Mouse (Mus musculus) midbrain, embryonic 16.5 days (tissue): ENCODE measurements around the gene Olfr1442. TPM values are rescaled to one million over a fixed set of nuclear protein-coding genes. Genes with fewer than 3 reads are reported as not detected.
"Not testable (repeated sequence)": the region's sequence is repeated elsewhere in the genome, so short reads cannot be mapped to it uniquely, and the experiment has no call there.

Experiments used
- ATAC-seq: fragments of 200-750 bp; cut with Nextera tagmentation; 2 replicates; pipeline ENCODE4 v1.8.0; 2017; ENCODE audit warnings: moderate TSS enrichment
- H3K27ac ChIP-seq: fragments of 300-500 bp; sonication (generic); 2 replicates; pipeline ENCODE4 v1.5.1; 2014; ENCODE audit warnings: mild to moderate bottlenecking, low read length, mixed read lengths
- H3K27me3 ChIP-seq: fragments of 300-500 bp; sonication (generic); 2 replicates; pipeline ENCODE4 v1.6.1; 2014; ENCODE audit warnings: low read depth, low read length, mixed read lengths; ENCODE audit not compliant: control insufficient read depth, insufficient read depth
- H3K36me3 ChIP-seq: fragments of 300-500 bp; sonication (generic); 2 replicates; pipeline ENCODE4 v1.6.1; 2014; ENCODE audit warnings: mild to moderate bottlenecking, low read length, moderate library complexity, mixed read lengths; ENCODE audit not compliant: control insufficient read depth, insufficient read depth
- H3K4me1 ChIP-seq: fragments of 300-500 bp; sonication (generic); 2 replicates; pipeline ENCODE4 v1.6.1; 2014; ENCODE audit warnings: mild to moderate bottlenecking, low read length, mixed read lengths; ENCODE audit not compliant: control insufficient read depth, insufficient read depth
- H3K4me2 ChIP-seq: fragments of 300-500 bp; sonication (generic); 2 replicates; pipeline ENCODE4 v1.6.1; 2014; ENCODE audit warnings: mild to moderate bottlenecking, low read length, mixed read lengths
- H3K4me3 ChIP-seq: fragments of 300-500 bp; sonication (generic); 2 replicates; pipeline ENCODE4 v1.5.1; 2014; ENCODE audit warnings: low read depth, mild to moderate bottlenecking, low read length, moderate library complexity, mixed read lengths
- H3K9ac ChIP-seq: fragments of 300-500 bp; sonication (generic); 2 replicates; pipeline ENCODE4 v1.6.1; 2014; ENCODE audit warnings: low read depth, low read length, mixed read lengths
- H3K9me3 ChIP-seq: fragments of 300-500 bp; sonication (generic); replicated peaks from 2 replicates; pipeline ENCODE4 v1.6.1; 2014; ENCODE audit warnings: mild to moderate bottlenecking, low read length, mixed read lengths; ENCODE audit not compliant: control insufficient read depth, poor library complexity, severe bottlenecking
- WGBS: fragments of 180-500 bp; shearing (Covaris S2); extraction: QIAGEN DNeasy Blood & Tissue Kit; methylation state at CpG from one replicate; pipeline ENCODE4 v1.1.7; 2014; 5-methylcytosine and 5-hydroxymethylcytosine counted together
- polyA plus RNA-seq: library from polyadenylated mRNA; unstranded; fragments of >200 nt; fragmentation: Nextera tagmentation; extraction: Ambion mirVana; gene quantifications from 2 replicates; pipeline ENCODE4 v1.2.1, GENCODE M21; 2015

The Olfr1442 gene
- polyA plus RNA-seq, 1 experiment from 2014 or later: not detected

- no peaks in the 10 kb centered on the region for H3K36me3 ChIP-seq
- no peaks in the 10 kb centered on the region for H3K27me3 ChIP-seq
- H3K4me3 ChIP-seq: no peak within 1 kb of the TSS
- H3K4me1 ChIP-seq: no peaks in the 10 kb centered on the region
- H3K9ac ChIP-seq: no peak within 1 kb of the TSS
- H3K27ac ChIP-seq: no peak within 1 kb of the TSS
- WGBS: 65% methylated on average over 3 of the region's 3 CpGs
- no peaks in the 10 kb centered on the region for H3K9me3 ChIP-seq
- no peak within 1 kb of the TSS for H3K4me2 ChIP-seq
- no peak for ATAC-seq
Observed at GRCm38 (mm10) chr19:12677812-12678211, 7.6 kb downstream of the Olfr1442 start, which contains the start of gene Olfr1443. TSS of gene Olfr1443 (plus strand) at chr19:12678112.

GRCm38 (mm10) chr19:12684638-12685037 is 14.4 kb downstream of the Olfr1442 start:
- no peak for ATAC-seq
- no peaks in the 10 kb centered on the region for H3K9me3 ChIP-seq
- H3K4me3 ChIP-seq: no peak overlapping the region
- no peaks in the 10 kb centered on the region for H3K36me3 ChIP-seq
- H3K9ac ChIP-seq: no peak overlapping the region
- H3K4me1 ChIP-seq: no peaks in the 10 kb centered on the region
- H3K27me3 ChIP-seq: no peaks in the 10 kb centered on the region
- no peak overlapping the region for H3K4me2 ChIP-seq
- no peak overlapping the region for H3K27ac ChIP-seq

- H3K4me3 ChIP-seq: no peak overlapping the region
- no peak overlapping the region for H3K4me2 ChIP-seq
- no peak overlapping the region for H3K27ac ChIP-seq
- H3K4me1 ChIP-seq: no peaks in the 10 kb centered on the region
- H3K9ac ChIP-seq: no peak overlapping the region
- H3K27me3 ChIP-seq: no peaks in the 10 kb centered on the region
- no peaks in the 10 kb centered on the region for H3K36me3 ChIP-seq
- ATAC-seq: no peak
- H3K9me3 ChIP-seq: no peaks in the 10 kb centered on the region
Observed at GRCm38 (mm10) chr19:12685231-12685630, 15.0 kb downstream of the Olfr1442 start.

GRCm38 (mm10) chr19:12695590-12695989 is 25.4 kb downstream of the Olfr1442 start, which contains the start of gene Keg1:
TSS of gene Keg1 (plus strand) at chr19:12695786.
- no peak within 1 kb of the TSS for H3K4me2 ChIP-seq
- ATAC-seq: no peak
- no peak within 1 kb of the TSS for H3K27ac ChIP-seq
- H3K9ac ChIP-seq: no peak within 1 kb of the TSS
- H3K9me3 ChIP-seq: no peaks in the 10 kb centered on the region
- H3K27me3 ChIP-seq: no peaks in the 10 kb centered on the region
- no peak within 1 kb of the TSS for H3K4me3 ChIP-seq
- no peaks in the 10 kb centered on the region for H3K36me3 ChIP-seq
- WGBS: 91% methylated on average over 3 of the region's 3 CpGs
- no peaks in the 10 kb centered on the region for H3K4me1 ChIP-seq

GRCm38 (mm10) chr19:12696221-12696620 is 26.0 kb downstream of the Olfr1442 start:
- Histone ChIP-seq H3K9ac (no peak overlapping the region), H3K27ac (no peak overlapping the region), H3K4me1 (no peaks in the 10 kb centered on the region), H3K27me3 (no peaks in the 10 kb centered on the region), H3K4me2 (no peak overlapping the region), H3K9me3 (no peaks in the 10 kb centered on the region), H3K4me3 (no peak overlapping the region), H3K36me3 (no peaks in the 10 kb centered on the region)
- ATAC-seq: no peak

- no peak for ATAC-seq
- no peak overlapping the region for H3K27ac ChIP-seq
- no peaks in the 10 kb centered on the region for H3K36me3 ChIP-seq
- H3K9me3 ChIP-seq: no peaks in the 10 kb centered on the region
- H3K27me3 ChIP-seq: no peaks in the 10 kb centered on the region
- no peaks in the 10 kb centered on the region for H3K4me1 ChIP-seq
- WGBS: 88% methylated on average over 2 of the region's 2 CpGs
- no peak overlapping the region for H3K4me2 ChIP-seq
- H3K4me3 ChIP-seq: no peak overlapping the region
- H3K9ac ChIP-seq: no peak overlapping the region
Observed at GRCm38 (mm10) chr19:12708458-12708857, 38.2 kb downstream of the Olfr1442 start.

- H3K27ac ChIP-seq: no peak overlapping the region
- no peak overlapping the region for H3K4me3 ChIP-seq
- no peak overlapping the region for H3K4me2 ChIP-seq
- no peaks in the 10 kb centered on the region for H3K36me3 ChIP-seq
- no peaks in the 10 kb centered on the region for H3K27me3 ChIP-seq
- ATAC-seq: no peak
- H3K4me1 ChIP-seq: no peaks in the 10 kb centered on the region
- H3K9ac ChIP-seq: no peak overlapping the region
- no peaks in the 10 kb centered on the region for H3K9me3 ChIP-seq
Observed at GRCm38 (mm10) chr19:12708986-12709385, 38.7 kb downstream of the Olfr1442 start.

GRCm38 (mm10) chr19:12719189-12719588 is 49.0 kb downstream of the Olfr1442 start:
- Histone ChIP-seq H3K4me3 (no peak overlapping the region), H3K4me2 (no peak overlapping the region), H3K4me1 (no peaks in the 10 kb centered on the region), H3K9ac (no peak overlapping the region), H3K27me3 (no peaks in the 10 kb centered on the region), H3K27ac (no peak overlapping the region), H3K36me3 (no peaks in the 10 kb centered on the region), H3K9me3 (no peaks in the 10 kb centered on the region)
- no peak for ATAC-seq
- WGBS: 84% methylated on average over 6 of the region's 6 CpGs

- H3K4me3 ChIP-seq: no peak overlapping the region
- H3K27ac ChIP-seq: no peak overlapping the region
- no peaks in the 10 kb centered on the region for H3K4me1 ChIP-seq
- no peaks in the 10 kb centered on the region for H3K27me3 ChIP-seq
- H3K4me2 ChIP-seq: no peak overlapping the region
- WGBS: 75% methylated on average over 2 of the region's 2 CpGs
- ATAC-seq: no peak
- H3K9me3 ChIP-seq: no peaks in the 10 kb centered on the region
- H3K36me3 ChIP-seq: no peaks in the 10 kb centered on the region
- H3K9ac ChIP-seq: no peak overlapping the region
Observed at GRCm38 (mm10) chr19:12720463-12720862, 50.2 kb downstream of the Olfr1442 start.

GRCm38 (mm10) chr19:12720919-12721318 is 50.7 kb downstream of the Olfr1442 start:
- H3K36me3 ChIP-seq, H3K27ac ChIP-seq, H3K27me3 ChIP-seq, H3K9me3 ChIP-seq, H3K9ac ChIP-seq, H3K4me2 ChIP-seq, H3K4me1 ChIP-seq, ATAC-seq, H3K4me3 ChIP-seq: not testable (repeated sequence)
- 90% methylated on average over 5 of the region's 5 CpGs for WGBS
